Mouse (Mus musculus): ENCODE measurements around the gene Oit3.

DNA sequence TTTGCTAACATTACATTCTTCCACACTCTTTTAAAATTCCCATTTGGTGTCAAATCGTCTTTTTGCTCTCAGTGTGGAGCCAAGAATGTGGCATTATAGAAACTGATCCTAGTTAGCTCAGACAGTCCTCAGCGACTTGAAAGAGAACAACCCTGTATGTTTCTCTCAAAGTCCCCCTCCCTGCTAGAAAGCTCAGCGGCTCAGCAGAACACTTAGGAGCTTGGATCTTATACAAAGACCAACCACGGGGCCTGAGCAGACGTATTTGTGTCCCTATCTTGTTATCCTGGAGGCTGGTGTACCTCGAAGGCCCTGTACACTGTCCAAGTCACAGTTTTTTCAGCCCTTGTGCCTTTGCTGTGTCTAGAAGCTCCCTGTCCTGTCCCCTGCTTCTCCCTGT lies 1.4 kb downstream of the Oit3 start:
- TF ChIP-seq CTCF (IDR thresholded peaks at IDR 0.05; ENCODE audit: low read depth) (no peak), EP300 (IDR thresholded peaks at IDR 0.05; ENCODE audit: low read depth) (no peak)

All from liver, postnatal 0 days (tissue).